Mouse (Mus musculus) liver, embryonic 13.5 days (tissue): ENCODE data around the gene Cyb5r4. TPM values are rescaled to one million over a fixed set of nuclear protein-coding genes. Genes with fewer than 3 reads are reported as not detected.
"Not testable (repeated sequence)": the region's sequence is repeated elsewhere in the genome, so short reads cannot be mapped to it uniquely, and the experiment has no call there.

ENCODE experiments used
- ATAC-seq: fragments of 200-750 bp; cut with Nextera tagmentation; 2 replicates; pipeline ENCODE4 v1.8.0; 2017; ENCODE audit warnings: low read depth, mild to moderate bottlenecking, moderate number of reproducible peaks, moderate library complexity
- DNase-seq: peaks from one replicate; pipeline ENCODE4 v3.0.0; 2022
- H3K27ac ChIP-seq: fragments of 300-500 bp; sonication (generic); 2 replicates; pipeline ENCODE4 v1.5.1; 2015; ENCODE audit warnings: moderate library complexity, mild to moderate bottlenecking, inconsistent platforms
- H3K27me3 ChIP-seq: fragments of 300-500 bp; sonication (generic); 2 replicates; pipeline ENCODE4 v1.6.1; 2015; ENCODE audit warnings: mild to moderate bottlenecking, inconsistent platforms
- H3K36me3 ChIP-seq: fragments of 300-500 bp; sonication (generic); 2 replicates; pipeline ENCODE4 v1.6.1; 2015; ENCODE audit warnings: mild to moderate bottlenecking, inconsistent platforms
- H3K4me1 ChIP-seq: fragments of 300-500 bp; sonication (generic); replicated peaks from 2 replicates; pipeline ENCODE4 v1.6.1; 2015; ENCODE audit warnings: inconsistent platforms
- H3K4me2 ChIP-seq: fragments of 300-500 bp; sonication (generic); 2 replicates; pipeline ENCODE4 v1.6.1; 2015; ENCODE audit warnings: inconsistent platforms, mild to moderate bottlenecking, moderate library complexity
- H3K4me3 ChIP-seq: fragments of 300-500 bp; sonication (generic); replicated peaks from 2 replicates; pipeline ENCODE4 v1.5.1; 2015; ENCODE audit warnings: mild to moderate bottlenecking, inconsistent platforms
- H3K9ac ChIP-seq: fragments of 300-500 bp; sonication (generic); 2 replicates; pipeline ENCODE4 v1.6.1; 2015; ENCODE audit warnings: mild to moderate bottlenecking, inconsistent platforms
- H3K9me3 ChIP-seq: fragments of 300-500 bp; sonication (generic); replicated peaks from 2 replicates; pipeline ENCODE4 v1.6.1; 2016; ENCODE audit warnings: inconsistent platforms
- WGBS: fragments of 180-500 bp; shearing (Covaris S2); methylation state at CpG from one replicate; pipeline ENCODE4 v1.1.7; 2015; ENCODE audit not compliant: insufficient replicate concordance; 5-methylcytosine and 5-hydroxymethylcytosine counted together
- polyA plus RNA-seq: library from polyadenylated mRNA; unstranded; fragments of >200 nt; fragmentation: Nextera tagmentation; extraction: Ambion mirVana; gene quantifications from 2 replicates; pipeline ENCODE4 v1.2.1, GENCODE M21; 2015

Gene Cyb5r4
- 45.0 and 53.3 TPM in 2 replicates for polyA plus RNA-seq

DNA sequence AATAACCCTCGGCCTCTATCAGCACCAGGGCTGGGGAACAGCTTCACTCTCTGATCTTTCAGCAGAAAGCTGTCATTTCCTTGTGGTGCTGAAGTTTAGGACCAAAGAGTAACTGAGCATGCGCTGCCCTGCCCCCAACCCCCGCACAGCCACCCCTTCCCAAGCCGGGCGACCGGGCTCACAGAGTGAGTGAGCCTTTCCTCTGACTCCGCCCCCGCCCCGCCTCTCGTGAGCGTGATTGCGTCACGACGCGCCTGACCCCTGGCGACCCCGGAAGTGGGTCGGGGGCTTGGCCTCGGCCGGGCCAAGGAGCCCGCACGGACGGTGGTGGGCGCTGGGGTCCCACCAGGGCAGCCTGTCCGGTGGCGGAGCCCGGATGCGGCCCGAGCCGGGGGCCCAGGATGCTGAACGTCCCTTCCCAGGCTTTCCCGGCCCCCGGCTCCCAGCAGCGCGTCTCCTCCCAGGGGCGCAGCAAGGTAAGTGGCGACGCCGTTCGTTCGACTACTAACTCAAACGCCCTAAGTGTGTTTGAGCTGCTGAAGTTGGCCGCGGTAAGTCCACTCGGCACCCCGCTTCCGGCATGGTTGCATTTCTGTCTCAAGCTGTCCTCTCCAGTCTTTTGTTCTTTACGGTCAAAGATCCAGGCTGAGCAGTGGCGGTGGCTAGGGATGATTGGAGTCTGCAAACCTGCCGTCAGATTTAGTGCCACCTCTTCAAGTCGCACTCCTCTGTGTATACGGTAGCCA, at the start of gene Cyb5r4:
Gene Cyb5r4, plus strand, starts transcription at position 237 of the 746 bp plus-strand sequence.
- no peaks in the 10 kb centered on the region for H3K9me3 ChIP-seq
- peak within 1 kb of the TSS; percentile 79 for H3K4me2 ChIP-seq
- H3K4me1 ChIP-seq = peaks cover 24% of the 10 kb centered on the region
- ATAC-seq = peak; percentile 99
- peak within 1 kb of the TSS; percentile 82 for H3K9ac ChIP-seq
- H3K36me3 ChIP-seq = no peaks in the 10 kb centered on the region
- DNase-seq = peak; percentile 91
- peaks cover 13% of the 10 kb centered on the region for H3K27me3 ChIP-seq
- WGBS = under 1% methylated on average over 47 of the region's 52 CpGs
- peak within 1 kb of the TSS; percentile 89 for H3K4me3 ChIP-seq
- H3K27ac ChIP-seq = peak within 1 kb of the TSS; percentile 80

DNA sequence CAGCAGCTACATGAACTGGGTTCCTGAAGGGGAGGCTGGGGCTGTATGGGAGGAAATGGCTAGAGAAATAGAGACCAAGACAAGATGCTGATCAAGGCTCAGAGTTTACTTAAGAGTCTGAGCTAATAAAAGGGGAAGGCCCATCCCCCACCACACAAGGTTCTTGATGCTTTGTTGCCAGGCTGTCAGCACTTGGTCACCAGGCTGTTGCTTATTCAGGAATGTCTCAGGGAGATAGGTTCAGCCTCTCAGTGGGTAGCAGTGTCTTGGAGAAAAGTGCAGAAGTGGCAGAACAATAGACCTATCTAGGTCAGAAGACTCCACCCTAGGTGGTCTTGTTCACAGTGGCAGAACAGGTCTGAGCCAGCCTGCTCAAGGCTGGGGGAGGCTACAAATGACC, 49.3 kb upstream of the Cyb5r4 start:
- H3K4me3 ChIP-seq, H3K4me2 ChIP-seq, H3K9ac ChIP-seq, H3K27me3 ChIP-seq, H3K4me1 ChIP-seq, DNase-seq, H3K36me3 ChIP-seq, ATAC-seq, H3K9me3 ChIP-seq, H3K27ac ChIP-seq: not testable (repeated sequence)

DNA sequence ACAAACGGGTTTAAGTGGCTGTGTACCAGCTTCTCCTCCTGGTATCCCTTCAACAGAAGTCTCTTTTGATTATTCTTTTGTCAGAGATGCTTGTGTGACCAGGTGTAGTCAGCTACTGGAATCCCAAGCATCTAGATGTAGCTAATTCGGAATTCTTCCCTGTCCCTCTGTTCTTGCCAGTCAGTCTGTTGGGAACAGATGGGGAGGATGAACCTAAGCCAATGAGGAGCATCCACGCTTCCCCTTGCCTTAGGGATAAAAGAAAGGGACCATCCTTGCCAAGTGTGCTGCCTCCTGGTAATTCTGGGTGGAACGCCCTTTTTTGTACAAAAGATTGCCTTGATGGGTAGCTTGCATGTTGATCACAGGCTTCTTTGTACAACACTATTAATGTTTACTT, 48.3 kb upstream of the Cyb5r4 start:
- H3K9ac ChIP-seq = no peak overlapping the region
- no peak overlapping the region for H3K27ac ChIP-seq
- no peak for DNase-seq
- H3K4me1 ChIP-seq = no peaks in the 10 kb centered on the region
- H3K36me3 ChIP-seq = no peaks in the 10 kb centered on the region
- H3K4me2 ChIP-seq = no peak overlapping the region
- H3K9me3 ChIP-seq = no peaks in the 10 kb centered on the region
- H3K4me3 ChIP-seq = no peak overlapping the region
- no peak for ATAC-seq
- H3K27me3 ChIP-seq = no peaks in the 10 kb centered on the region
- WGBS = 53% methylated on average over 4 of the region's 4 CpGs

DNA sequence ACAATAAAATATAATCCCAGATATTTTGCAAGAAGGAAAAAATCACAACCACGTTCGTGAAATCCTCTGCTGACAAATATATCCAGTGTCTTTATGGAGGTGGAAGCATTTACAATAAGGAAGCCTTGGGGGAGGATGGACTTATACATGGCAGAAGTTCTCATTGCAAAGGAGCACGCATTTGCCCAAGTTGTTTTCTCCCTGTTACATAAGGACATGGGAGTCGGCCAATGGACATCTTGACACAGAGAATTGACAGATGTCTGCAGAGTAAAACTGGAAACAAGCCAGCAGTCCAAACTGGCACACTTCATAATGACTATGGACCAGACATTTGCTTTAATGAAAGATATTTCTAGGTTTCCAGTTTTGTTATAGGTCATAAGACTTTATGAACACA, 44.9 kb upstream of the Cyb5r4 start:
- H3K27ac ChIP-seq = no peak overlapping the region
- H3K9me3 ChIP-seq = no peaks in the 10 kb centered on the region
- no peaks in the 10 kb centered on the region for H3K4me1 ChIP-seq
- H3K9ac ChIP-seq = no peak overlapping the region
- H3K27me3 ChIP-seq = no peaks in the 10 kb centered on the region
- H3K36me3 ChIP-seq = no peaks in the 10 kb centered on the region
- H3K4me2 ChIP-seq = no peak overlapping the region
- no peak for DNase-seq
- H3K4me3 ChIP-seq = no peak overlapping the region
- 71% methylated on average over 4 of the region's 4 CpGs for WGBS
- ATAC-seq = no peak

DNA sequence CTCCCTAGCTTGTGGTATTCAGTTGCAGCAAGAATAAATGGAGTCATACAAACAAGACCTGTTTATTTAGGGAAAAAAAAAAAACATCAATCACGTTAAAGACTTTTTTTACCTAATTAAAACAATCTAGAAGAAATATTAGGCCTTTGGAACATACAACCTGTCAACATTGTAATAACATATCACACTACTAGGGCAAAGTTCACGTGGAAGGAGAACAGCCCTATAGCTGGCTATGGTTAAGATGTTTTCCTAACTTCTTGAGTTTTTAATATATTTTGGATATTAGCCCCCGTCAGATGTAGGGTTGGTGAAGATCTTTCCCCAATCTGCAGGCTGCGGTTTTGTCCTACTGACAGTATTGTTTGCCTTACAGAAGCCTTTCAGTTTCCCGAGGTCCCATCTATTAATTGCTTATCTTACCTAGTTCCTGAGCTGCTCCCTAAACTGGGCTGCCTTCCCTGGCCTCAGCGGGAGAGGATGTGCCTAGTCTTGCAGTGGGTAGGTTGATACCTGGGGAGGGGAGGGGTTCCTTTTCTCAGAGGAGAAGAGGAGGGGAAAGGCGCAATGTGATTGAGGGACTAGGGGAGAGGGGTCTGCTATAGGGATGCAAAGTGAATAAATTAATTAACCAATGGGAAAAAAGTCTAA, 43.4 kb upstream of the Cyb5r4 start:
- Histone ChIP-seq H3K27ac (no peak overlapping the region), H3K9ac (no peak overlapping the region), H3K4me1 (no peaks in the 10 kb centered on the region), H3K36me3 (no peaks in the 10 kb centered on the region), H3K4me2 (no peak overlapping the region), H3K4me3 (no peak overlapping the region), H3K27me3 (no peaks in the 10 kb centered on the region), H3K9me3 (no peaks in the 10 kb centered on the region)
- ATAC-seq (no peak), DNase-seq (no peak)
- 51% methylated on average over 7 of the region's 7 CpGs for WGBS

DNA sequence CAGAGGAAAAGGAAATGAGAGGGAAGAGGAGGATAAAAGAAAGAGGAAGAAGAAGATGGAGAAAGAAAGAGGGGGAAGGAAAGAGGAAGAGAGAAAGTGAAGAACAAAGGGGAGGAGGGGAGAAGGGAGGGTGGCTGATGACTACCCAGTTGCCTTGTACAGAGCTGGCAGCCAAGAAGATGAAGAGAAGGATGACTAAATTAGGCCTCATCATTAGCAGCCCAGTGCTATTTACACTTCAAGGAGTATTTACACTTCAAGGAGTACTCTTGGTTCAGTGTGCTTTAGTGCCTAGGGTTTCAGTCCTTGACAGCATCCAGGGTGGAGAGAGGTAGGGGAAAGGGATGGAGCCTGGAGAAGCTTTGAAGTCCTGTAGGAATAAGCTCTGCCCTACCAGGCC, 41.8 kb upstream of the Cyb5r4 start:
- H3K4me2 ChIP-seq = no peak overlapping the region
- no peak for DNase-seq
- H3K9ac ChIP-seq = no peak overlapping the region
- H3K9me3 ChIP-seq = no peaks in the 10 kb centered on the region
- H3K27ac ChIP-seq = no peak overlapping the region
- H3K4me3 ChIP-seq = no peak overlapping the region
- H3K36me3 ChIP-seq = no peaks in the 10 kb centered on the region
- H3K4me1 ChIP-seq = no peaks in the 10 kb centered on the region
- no peaks in the 10 kb centered on the region for H3K27me3 ChIP-seq
- ATAC-seq = no peak

DNA sequence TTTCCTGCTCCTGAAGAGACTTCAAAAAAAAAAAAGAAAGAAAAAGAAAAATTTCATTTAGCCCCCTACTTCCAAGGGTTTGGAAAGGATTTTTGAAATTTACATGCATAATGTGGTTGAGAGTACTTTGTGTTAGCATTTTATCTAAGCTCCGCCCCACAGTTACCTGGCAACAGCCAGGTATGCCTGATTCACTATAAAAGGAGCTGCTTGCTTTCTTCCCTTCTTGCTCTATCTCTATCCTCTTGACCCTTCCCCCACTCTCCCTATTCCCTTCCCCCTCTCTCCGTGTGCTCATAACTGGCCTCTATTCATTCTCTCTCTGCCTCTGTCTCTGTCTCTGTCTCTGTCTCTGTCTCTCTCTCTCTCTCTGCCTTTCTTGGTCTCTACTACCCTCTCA, 40.9 kb upstream of the Cyb5r4 start:
- ATAC-seq (no peak), DNase-seq (no peak)
- H3K36me3 ChIP-seq = no peaks in the 10 kb centered on the region
- H3K4me1 ChIP-seq = no peaks in the 10 kb centered on the region
- 25% methylated on average over 2 of the region's 2 CpGs for WGBS
- H3K27ac ChIP-seq = no peak overlapping the region
- no peak overlapping the region for H3K9ac ChIP-seq
- no peaks in the 10 kb centered on the region for H3K27me3 ChIP-seq
- no peak overlapping the region for H3K4me3 ChIP-seq
- no peak overlapping the region for H3K4me2 ChIP-seq
- H3K9me3 ChIP-seq = no peaks in the 10 kb centered on the region

DNA sequence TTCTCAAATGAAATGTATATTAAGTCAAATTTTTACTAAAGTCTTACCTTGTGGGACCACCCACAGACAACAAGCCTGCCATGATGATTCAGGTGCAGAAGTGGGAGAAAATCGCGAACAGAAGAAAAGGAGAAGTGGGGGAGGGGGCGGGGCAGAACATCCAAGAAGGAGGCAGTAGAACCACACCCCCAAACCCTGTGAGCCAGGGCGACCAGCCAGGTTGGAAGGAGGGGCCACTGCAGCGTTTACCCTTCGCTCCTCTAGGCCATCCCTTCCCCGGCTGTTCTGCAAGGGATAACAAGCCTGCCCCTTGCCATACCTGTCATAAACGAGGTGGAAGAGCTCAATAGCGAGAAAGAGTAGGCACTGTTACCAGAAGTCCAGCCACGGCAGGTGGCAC, 40.3 kb upstream of the Cyb5r4 start:
- Histone ChIP-seq H3K9ac (no peak overlapping the region), H3K27me3 (no peaks in the 10 kb centered on the region), H3K4me2 (no peak overlapping the region), H3K9me3 (no peaks in the 10 kb centered on the region), H3K4me1 (no peaks in the 10 kb centered on the region), H3K36me3 (no peaks in the 10 kb centered on the region), H3K4me3 (no peak overlapping the region), H3K27ac (no peak overlapping the region)
- no peak for DNase-seq
- ATAC-seq = no peak
- 14% methylated on average over 10 of the region's 10 CpGs for WGBS

DNA sequence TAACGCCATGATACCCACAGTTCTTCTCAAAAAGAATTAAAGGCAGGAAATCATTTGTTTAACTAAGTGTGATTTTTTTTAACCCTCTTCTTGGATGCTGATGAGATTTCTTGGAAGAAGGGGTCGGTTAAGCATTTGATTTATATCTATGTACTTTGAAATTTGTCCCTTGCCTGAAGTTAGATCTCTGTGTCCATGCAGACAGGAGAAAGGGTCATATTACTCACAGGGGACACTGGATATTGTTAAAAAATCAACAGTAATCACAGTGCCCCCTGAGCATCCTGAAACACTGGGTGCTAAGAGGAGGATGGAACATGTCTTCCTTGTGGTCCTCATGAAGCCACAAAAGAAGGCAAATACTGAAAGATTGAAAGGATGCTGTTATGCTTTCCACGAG, 37.2 kb upstream of the Cyb5r4 start:
- no peaks in the 10 kb centered on the region for H3K4me1 ChIP-seq
- H3K9ac ChIP-seq = no peak overlapping the region
- H3K4me2 ChIP-seq = no peak overlapping the region
- H3K27ac ChIP-seq = no peak overlapping the region
- no peaks in the 10 kb centered on the region for H3K27me3 ChIP-seq
- no peaks in the 10 kb centered on the region for H3K9me3 ChIP-seq
- H3K36me3 ChIP-seq = no peaks in the 10 kb centered on the region
- DNase-seq (no peak), ATAC-seq (no peak)
- 48% methylated on average over 3 of the region's 3 CpGs for WGBS
- H3K4me3 ChIP-seq = no peak overlapping the region

DNA sequence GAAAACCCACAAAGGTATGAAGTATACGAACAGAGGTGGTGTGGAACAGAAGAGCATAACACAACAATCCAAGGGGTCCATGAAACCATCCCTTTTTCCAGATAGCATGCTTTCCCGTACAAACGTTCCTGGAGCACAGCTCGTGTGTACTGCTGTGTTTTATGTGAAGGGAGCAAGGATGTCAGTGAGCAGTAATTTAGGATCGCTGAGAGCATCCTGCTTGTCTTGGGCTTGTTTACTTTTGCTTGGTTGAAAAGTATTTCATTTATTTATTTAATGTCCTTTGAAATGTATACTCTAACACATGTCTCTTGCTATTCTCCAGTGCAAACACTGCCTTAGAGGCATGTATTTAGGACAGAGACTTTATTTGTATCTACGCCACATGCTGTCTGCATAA, 36.7 kb upstream of the Cyb5r4 start:
- Histone ChIP-seq H3K4me1 (no peaks in the 10 kb centered on the region), H3K9me3 (no peaks in the 10 kb centered on the region), H3K36me3 (no peaks in the 10 kb centered on the region), H3K27me3 (no peaks in the 10 kb centered on the region), H3K4me2 (no peak overlapping the region), H3K4me3 (no peak overlapping the region), H3K27ac (no peak overlapping the region), H3K9ac (no peak overlapping the region)
- WGBS = 59% methylated on average over 6 of the region's 6 CpGs
- ATAC-seq (no peak), DNase-seq (no peak)

DNA sequence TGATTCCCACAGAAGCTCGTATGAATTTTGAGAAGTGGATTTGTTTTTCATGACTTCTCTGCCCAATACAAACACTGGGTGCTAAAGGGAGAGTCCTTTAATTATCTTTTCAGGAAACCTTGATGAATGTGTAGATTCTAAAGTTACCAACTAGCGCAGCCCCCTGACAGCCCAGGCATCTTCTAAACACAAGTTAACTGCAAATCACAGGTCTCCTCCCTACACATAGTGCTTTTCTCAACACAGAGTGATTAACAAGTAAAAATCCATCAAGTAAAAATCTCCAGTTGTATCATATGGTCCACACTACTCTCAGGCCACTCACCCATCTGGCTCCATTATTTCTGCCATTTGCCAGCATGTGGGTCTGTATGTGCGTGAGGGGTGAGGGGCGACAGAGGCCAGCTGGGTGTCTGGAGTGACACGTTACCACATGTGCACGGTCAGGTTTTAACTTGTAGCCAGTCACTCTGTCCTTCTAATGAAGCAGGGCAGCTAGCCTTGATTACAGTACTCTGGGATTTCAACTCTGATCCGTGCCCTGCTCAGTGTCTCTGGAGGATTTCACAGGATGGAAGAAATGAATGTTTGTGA, 35.0 kb upstream of the Cyb5r4 start:
- no peaks in the 10 kb centered on the region for H3K9me3 ChIP-seq
- H3K4me1 ChIP-seq = no peaks in the 10 kb centered on the region
- no peaks in the 10 kb centered on the region for H3K27me3 ChIP-seq
- no peak overlapping the region for H3K4me3 ChIP-seq
- H3K27ac ChIP-seq = no peak overlapping the region
- WGBS = 61% methylated on average over 7 of the region's 7 CpGs
- no peak overlapping the region for H3K4me2 ChIP-seq
- H3K36me3 ChIP-seq = no peaks in the 10 kb centered on the region
- ATAC-seq = no peak
- DNase-seq = no peak
- no peak overlapping the region for H3K9ac ChIP-seq

DNA sequence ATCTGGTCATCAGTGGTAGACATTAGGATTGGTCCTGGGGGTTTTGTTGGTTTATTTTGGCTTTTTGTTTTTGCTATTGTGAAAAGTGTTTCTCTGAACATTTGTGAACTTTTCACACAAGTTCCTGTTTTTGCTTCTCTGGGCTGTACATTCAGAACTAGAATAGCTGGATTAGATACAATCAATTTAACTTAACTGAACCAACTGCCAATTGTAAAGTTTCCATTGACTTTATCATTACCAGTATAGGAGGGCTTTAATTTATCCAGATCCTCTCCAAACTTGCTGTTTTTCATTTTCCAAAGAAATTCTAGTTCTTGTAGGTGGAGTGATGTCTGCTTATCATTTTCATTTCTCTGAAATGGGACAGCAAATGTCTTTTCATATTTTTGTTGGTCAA, 32.0 kb upstream of the Cyb5r4 start:
- ATAC-seq = no peak

More for the DNA sequence above, 32.0 kb upstream of the Cyb5r4 start:
- no peak overlapping the region for H3K4me3 ChIP-seq
- H3K27ac ChIP-seq = no peak overlapping the region
- H3K36me3 ChIP-seq = no peaks in the 10 kb centered on the region
- H3K4me1 ChIP-seq = no peaks in the 10 kb centered on the region
- no peak overlapping the region for H3K4me2 ChIP-seq
- H3K27me3 ChIP-seq = no peaks in the 10 kb centered on the region
- no peak overlapping the region for H3K9ac ChIP-seq
- H3K9me3 ChIP-seq = no peaks in the 10 kb centered on the region
- no peak for DNase-seq
